Mouse (Mus musculus): ENCODE measurements around the gene Prss12.

Prss12 gene

GRCm38 (mm10) chr3:123543585-123544304, 97.0 kb downstream of the Prss12 start:
- no peak for DNase-seq

GRCm38 (mm10) chr3:123550487-123550886, 103.8 kb downstream of the Prss12 start:
- DNase-seq = no peak

- no peak for DNase-seq
Measured at GRCm38 (mm10) chr3:123553872-123554271, 107.2 kb downstream of the Prss12 start.

- DNase-seq = no peak
Measured at GRCm38 (mm10) chr3:123555254-123555865, 108.6 kb downstream of the Prss12 start.
